Mouse (Mus musculus): Measurements from ENCODE around the gene Nanog. TPM values are rescaled to one million over a fixed set of nuclear protein-coding genes. Genes with fewer than 3 reads are reported as not detected.

The Nanog gene
- total RNA-seq, 4 experiments from 2014 or later = not detected

DNA sequence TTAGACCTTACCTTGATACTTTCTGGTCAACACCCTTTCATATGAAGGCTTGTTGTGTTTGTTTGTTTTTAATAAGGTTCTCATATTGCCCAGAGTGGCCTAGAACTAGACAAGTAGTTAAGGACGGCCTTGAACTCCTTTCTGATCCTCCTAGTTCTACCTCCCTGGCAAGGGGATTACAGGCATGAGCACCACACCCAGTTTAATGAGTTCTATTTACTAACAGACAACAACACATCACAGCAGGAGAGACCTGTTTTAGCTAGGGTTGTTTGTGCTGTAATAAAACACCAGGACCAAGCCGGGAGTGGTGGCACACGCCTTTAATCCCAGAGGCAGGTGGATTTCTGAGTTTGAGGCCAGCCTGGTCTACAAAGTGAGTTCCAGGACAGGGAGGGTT is 55.2 kb downstream of the Nanog start:
- no peak for DNase-seq (ENCODE audit: low spot score)

- DNase-seq (ENCODE audit: low spot score) = no peak
These were observed 55.8 kb downstream of the Nanog start for GRCm38 (mm10) chr6:122762952-122763700.

GRCm38 (mm10) chr6:122763844-122764445 is 56.7 kb downstream of the Nanog start:
- DNase-seq (ENCODE audit: low spot score) = no peak

Other genes starting within 250 kb of the Nanog start
- under 1 TPM in 1 of 4 experiments, not detected in 3; 0.23 TPM for gene Rimklb, start 208.7 kb upstream of the Nanog start, total RNA-seq (2022)
- 10 to 100 TPM; 15.7 to 18.2 (median 18.0) TPM for gene Mfap5, start 201.6 kb upstream of the Nanog start, total RNA-seq (2022)
- gene Aicda, start 153.7 kb upstream of the Nanog start, total RNA-seq (2022) = not detected
- gene Apobec1, start 105.0 kb upstream of the Nanog start, total RNA-seq (2022) = 1 to 10 TPM; 1.7 to 5.5 (median 4.9) TPM
- gene Gdf3, start 97.4 kb upstream of the Nanog start, total RNA-seq (2022) = not detected
- gene Dppa3, start 81.1 kb upstream of the Nanog start, total RNA-seq (2022) = not detected
- 1 to 10 TPM; 2.3 to 2.9 (median 2.4) TPM for gene Slc2a3, start 94.2 kb downstream of the Nanog start, total RNA-seq (2022)
- 10 to 100 TPM; 26.3 to 31.5 (median 29.1) TPM for gene Foxj2, start 112.4 kb downstream of the Nanog start, total RNA-seq (2022)
- gene C3ar1, start 148.7 kb downstream of the Nanog start, total RNA-seq (2022) = 1 to 10 TPM; 2.0 to 3.5 (median 2.5) TPM
- gene Necap1, start 167.0 kb downstream of the Nanog start, total RNA-seq (2022) = 10 to 100 TPM; 17.1 to 22.1 (median 20.1) TPM
- gene Clec4a1, start 214.4 kb downstream of the Nanog start, total RNA-seq (2022) = 1 to 10 TPM; 2.5 to 3.7 (median 2.7) TPM
- 1 to 10 TPM; 1.2 to 3.4 (median 2.2) TPM for gene Clec4a3, start 245.0 kb downstream of the Nanog start, total RNA-seq (2022)